Mouse (Mus musculus): ENCODE measurements around the gene Rcc2.

Rcc2 gene

DNA sequence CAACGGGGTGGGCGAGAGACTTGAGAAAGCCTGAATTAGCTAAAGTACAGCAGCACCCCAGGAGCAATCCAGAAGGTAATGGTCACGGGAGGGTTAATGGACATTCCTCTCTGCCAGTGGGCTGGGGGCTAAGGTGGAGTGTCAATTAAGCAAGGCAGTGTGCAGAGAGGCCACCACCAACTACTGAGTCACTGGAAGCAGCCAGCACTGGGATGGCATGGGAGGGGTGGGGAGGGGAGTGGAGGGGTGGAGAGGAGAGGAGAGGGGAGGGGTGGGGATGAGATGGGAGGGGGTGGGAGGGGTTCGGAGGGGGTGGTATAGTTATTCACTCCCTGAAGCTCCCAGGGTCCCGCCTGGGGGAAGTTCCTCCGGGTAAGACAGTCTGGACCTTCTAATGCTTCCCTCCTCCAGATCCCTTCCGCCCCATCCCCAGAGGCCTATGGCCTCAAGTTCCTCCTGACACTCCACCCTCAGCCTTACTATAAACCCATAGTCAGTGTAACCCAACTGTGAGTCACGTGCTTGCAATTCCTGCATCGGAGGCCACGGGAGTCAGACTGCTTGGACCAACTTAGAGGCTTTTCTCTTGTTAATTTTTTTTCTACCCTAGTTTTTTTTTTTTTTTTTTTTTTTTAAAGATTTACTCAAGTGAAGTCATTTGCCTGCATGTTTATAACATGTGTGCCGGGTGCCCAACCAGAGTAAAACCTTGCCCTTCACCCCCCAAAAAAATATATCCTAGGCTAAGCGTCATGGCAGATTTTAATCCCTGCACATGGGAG lies 12.1 kb upstream of the Rcc2 start:
- no peak for DNase-seq

DNA sequence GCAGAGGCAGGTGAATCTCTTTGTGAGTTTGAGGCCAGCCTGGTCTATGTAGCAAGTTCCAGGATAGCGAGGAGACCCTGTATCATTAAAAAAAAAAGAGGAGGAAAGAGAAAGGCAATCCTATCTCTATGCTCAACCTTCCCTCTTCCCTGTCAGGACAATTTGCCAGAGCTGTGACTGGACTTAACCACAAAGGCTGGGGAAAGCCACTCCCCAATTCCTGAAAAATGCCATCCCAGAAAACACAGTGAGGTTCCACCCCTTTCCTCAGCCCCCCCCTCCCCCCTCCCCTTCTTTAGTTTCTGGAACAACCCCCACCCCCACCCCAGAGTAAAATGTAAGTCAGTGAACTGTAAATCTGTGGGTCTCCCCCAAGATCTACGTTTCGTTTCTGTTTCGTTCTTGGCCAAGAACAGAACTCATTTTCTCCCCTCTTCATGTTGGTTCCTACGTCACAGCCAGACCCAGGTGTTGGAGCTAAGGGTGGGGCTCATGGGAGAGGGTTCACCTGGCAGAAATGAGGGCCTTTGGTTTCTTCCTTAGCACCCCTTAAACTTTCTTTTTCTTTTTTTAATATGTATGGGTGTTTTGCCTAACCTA lies 11.4 kb upstream of the Rcc2 start:
- DNase-seq, result no peak

DNA sequence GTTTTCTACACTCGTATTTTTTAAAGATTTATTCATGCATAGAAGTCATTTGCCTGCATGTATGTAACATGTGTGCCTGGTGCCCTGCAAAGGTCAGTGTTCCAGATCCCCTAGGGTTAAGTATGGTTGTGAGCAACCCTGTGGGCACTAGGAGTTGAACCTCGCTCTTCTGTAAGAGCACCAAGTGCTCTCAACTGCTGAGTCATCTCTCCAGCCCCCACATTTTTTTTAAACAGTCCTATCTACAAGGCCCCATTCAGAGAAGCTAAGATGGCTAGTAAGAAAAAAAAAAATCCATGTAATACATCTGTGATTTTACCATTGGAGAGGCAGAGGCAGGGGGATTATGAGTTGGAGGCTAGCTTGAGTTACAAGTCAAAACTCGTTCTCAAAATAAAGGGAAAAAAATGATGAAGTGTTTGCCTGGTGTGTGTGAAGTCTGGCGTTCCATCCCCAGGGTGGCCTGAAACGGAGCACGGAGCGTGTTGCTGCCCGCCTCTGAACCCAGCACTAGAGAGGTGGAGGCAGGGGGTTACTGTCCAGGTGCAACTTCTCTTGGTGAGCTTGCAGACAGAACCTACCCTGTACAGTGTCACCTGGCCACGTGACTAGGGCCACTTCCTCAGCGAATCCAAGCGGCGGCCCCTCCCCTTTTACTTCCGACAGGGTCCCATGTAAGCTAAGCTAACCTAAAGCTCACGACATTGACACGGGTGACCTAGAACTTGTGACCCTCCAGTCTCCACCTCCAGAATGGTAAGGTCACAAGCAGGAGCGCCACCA lies 10.3 kb upstream of the Rcc2 start:
- peak; percentile 35 for DNase-seq

DNA sequence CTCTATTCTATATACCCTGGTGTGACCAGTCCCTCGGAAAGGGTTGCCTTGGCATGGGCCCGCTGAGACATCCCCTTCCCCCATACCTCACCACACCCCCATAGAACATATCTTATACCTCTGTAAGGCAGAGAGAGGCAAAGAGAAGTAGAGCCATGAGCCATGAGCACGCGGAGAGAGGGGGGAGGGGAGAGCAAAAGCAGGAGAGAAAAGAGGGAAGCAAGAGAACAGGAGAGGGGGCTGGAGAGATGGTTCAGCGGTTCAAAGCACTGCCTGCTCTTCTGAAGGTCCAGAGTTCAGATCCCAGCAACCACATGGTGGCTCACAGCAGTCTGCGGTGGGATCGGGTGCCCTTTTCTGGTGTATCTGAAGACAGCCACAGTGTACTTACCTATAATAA lies 8.9 kb upstream of the Rcc2 start:
- no peak for DNase-seq

DNA sequence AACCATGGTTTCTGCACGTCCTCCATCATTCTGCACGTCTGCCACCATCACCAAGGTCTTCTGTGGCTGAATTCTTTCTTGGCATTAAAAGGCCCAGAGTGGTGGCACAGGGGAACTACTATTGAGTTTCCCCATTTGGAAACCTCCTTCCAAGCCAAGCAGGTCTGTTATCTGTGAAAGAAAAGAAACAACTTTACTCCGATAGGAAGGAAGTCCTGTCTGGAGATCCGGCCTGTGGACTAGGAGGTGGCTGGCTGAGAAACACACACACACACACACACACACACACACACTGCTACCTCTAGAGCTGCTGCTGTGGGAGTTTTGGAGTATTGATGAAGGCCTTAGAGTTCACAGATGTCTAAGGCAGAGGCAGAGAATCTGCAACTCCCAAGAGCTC lies 6.8 kb upstream of the Rcc2 start:
- no peak for DNase-seq

DNA sequence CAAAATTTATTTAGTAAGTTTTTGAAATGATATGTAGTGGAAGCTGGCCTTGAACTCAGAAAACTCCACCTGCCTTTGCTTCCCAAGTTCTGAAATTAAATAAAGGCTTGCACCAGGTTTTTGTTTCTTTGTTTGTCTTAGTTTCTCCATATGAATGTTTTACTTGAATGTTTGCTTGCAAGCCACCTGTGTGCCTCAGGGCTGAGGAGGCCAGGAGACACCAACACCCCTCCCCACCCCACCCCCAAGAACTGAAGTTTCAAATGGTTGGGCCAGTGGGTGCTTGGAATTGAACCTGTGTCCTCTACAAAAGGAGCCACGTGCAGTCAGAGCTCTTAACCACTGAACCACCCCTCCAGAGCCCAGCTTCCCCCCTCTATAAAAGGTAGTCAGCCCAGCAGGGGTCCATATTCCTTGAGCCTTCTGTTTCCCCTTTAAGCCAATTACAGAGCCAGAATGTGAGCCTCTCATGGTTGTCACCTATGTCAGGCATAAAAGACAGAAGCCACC lies 5.7 kb upstream of the Rcc2 start:
- DNase-seq, result no peak

DNA sequence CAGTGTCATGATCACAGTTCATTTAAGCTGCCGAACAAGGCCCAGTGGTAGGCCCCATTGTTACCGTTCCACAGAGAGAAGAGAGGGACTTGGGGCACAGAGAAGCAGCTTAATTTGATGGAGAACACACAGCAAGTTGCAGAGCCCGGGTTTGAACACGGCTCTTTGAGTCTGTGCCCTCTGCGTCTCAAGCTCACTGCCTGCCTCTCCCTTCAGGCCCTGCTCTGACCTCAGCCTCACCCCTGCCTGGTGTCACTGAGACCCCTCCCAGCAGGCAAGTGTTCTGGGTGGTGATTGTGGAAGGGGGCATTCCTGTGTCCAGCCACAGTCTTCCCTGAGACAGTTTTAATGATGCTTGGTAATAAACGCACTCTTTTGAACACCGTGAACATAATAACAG lies 5.2 kb upstream of the Rcc2 start:
- no peak for DNase-seq

DNA sequence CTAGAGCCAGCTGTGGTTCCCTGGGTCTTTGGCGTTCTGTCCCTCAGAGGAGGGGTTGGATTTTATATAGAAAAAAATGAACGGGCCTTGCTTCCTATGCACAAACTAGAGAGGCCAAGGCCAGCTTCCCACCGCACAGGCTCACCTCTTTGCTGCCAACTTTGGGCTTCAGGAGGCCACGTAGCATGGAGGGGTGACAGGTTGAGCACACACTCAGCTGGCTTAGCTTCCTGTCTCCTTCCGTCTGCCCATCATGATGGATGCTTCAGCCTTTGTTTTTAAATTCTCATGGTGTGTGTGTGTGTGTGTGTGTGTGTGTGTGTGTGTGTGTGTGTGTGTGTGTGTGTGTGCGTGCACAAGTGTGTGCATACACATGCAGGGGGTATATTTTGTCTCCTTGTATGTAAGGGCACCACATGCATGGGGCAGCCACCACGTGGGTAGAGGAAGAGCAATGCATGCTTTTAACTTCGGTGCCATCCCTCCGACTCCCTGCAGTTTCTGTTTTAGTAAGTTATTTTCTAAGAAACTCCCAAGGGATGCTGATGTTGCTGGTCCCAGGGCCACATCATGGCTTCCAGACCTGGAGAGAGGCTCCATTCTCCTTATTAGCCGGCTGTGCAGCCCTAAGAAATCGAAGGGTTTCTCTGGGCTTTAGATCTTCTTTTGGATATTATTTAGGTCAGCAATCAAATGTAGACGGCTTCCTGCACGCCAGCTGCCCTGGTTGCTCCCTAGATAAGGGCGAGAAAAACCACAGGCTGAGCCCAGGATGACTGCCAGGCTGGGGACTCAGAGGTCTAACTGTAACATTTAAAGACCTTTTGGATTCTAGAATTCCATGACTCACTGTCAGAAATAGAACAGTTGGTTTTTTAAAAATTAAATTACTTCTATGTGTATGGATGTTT lies 4.4 kb upstream of the Rcc2 start:
- DNase-seq, result no peak

DNA sequence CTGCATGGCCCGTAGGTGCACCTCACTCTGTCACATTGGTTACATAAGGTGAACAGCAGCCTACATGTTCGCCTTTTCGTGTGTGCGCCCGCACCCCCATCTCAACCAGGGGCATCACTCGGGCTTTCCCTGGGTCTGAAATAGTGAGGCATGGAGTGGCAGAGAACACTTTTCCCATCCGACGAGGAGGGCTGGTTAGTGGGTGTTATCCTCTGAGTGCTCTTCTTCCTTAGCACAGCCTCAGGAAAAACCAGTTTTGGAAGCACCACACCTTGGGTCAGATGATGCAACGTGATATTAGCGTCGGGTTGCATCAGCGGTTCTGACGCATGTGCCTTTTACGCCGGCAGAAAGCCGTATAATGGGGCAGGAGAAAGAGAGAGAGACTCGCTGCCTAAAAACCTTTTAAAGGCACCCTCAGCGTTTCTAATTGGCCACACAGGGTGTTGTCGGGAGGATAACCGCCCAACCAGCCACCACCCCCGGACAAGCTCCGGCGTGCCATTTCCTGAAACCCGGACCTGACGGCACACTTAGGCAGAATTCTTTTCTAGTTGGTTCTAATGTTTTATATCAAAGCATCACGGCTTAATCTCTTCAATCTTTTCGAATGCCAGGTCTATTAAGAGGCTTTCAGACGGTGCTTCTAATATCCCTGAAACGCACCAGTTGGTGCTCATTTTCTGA lies 757 bp upstream of the Rcc2 start:
- DNase-seq, result peak; percentile 64

DNA sequence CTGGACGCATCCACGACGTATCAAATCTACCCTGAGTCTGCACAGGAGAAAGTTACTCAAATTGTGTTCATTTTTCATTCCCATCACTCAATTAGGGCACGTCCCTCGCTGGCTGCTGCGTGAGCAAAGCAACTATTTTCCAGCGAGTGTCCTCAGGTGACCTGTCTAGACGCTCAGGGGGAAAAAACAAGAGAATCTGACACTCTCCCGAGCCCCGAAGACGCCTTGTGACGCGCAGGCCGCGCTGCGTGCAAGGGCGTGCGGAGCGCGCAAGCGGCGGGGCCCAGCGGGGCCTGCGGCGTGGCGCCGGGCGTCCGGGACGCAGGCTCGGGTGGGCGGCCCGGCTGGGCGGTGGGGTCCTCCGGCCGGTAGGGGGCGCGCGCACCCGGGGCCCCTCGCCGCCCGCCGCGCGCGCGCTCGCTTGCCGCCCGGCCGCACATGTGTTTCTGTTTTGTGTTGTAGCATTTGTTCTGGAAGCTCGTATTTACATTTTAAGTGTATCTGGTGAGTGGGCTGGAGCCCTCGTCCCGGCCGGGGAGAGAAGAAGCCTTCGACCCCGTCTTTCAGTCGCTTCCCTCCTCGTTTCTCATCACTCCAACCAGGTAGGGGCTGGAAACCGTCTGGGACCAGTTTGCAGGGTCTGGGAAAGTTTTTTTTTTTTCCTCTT lies 841 bp downstream of the Rcc2 start:
- DNase-seq, result peak; percentile 85

DNA sequence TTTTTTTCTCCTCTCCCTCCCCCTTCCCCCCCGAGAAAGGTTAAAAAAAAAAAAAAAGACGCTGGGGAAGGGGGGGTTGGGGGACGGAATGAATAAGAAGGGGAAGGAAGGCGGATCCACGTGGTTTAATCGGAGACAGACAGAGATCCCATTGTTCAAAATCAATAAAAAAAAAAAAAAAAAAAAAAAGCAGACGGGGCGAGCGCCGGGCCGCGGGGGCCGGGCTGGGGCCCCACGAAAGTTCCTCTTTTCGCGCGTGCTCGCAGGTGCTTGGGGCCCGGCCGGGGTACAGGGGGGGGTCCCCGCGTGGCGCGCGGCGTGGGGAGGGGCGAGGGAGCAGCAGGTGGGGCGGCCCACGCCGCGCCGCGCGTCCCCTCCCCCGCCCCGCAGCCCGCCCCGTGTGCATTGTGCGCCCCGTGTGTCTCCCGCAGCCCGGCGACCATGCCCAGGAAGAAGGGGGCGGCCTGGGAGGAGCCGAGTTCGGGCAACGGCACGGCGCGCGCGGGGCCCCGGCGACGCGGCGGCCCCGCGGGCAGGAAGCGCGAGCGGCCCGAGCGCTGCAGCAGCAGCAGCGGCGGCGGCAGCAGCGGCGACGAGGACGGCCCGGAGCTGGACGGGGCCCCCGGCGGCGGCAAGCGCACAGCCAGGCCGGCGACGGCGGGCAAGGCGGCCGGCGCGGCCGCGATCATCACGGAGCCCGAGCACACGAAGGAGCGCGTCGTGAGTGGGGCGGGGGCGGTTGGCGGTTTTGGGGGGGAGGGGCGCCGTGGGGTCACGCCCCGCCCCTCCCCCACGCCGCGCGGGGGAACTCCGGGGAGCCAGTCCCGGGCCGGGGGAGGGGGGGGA lies 1.6 kb downstream of the Rcc2 start:
- peak; percentile 72 for DNase-seq

DNA sequence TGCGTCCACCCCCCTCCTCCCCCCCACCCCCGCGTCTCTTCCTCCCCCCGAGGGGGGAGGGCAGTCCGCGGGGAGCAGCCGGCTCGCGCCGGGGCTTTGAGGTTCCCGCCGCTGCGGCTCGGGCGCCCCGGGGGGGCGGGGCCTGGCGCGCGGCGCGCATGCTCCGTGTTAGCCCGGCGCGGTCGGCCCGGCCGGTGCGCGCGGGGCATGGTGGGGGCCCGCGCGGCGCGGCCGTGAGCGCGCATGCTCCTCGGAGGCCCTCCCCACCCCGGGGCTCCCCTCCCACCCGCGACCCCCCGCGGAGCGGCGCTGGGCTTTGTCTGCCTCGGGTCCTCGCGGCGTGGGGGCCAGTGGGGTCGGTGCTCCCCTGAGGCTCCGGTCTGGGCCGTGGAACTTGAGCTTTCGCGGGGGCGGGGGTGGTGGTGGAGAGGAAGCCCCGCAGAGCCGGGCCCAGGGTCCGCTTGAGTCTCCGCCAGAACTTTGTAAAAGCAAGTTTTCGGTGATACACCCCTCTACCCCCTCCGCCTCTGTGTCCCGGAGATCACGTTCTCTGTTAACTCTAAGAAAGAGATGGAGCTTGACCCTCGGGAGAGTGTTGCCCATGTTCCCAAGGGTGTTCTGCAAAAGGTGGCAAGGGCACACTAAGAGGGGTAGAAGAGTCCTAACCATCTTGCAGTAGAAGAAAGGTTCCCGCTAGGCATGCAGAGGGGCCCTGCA lies 2.4 kb downstream of the Rcc2 start:
- peak; percentile 90 for DNase-seq

DNA sequence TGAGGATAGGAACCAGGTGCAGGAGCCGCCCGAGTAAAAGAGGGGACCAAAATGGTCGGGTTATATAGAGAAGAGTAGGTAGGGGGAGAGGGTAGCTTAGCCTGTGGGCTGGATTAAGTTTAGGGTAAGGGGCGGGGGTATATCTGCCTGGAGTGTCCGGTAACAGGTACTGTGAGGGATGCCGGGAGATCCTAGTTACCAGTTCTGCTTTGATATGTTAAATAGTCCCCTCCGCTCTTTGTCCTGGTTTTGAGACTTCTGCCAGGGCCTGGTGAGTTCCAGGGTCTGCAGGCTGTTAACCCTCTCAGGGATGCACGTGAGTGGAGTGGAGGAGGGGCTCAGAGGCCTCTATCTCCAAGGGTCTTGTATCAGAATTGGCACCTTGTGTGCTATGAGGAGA lies 3.3 kb downstream of the Rcc2 start:
- no peak for DNase-seq

DNA sequence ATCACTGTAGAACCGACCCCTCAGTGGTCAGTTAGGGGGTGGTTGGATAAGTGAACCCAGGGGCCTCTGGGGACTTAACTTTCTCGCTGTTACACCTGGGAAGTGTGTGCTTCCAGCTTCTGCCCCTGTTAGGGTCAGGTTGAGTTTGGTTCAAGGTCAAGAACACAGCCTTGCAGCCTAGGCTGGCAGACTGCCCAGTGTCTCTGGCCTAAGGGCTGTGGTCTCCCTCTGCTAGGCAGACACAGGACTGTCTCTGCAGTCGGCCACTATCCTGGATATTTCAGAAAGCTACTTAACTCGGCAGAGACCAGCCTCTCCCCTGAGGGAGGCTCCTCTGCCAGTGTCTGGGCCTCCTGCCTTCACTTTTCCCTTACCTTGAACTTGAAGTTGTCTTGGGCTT lies 3.8 kb downstream of the Rcc2 start:
- no peak for DNase-seq

DNA sequence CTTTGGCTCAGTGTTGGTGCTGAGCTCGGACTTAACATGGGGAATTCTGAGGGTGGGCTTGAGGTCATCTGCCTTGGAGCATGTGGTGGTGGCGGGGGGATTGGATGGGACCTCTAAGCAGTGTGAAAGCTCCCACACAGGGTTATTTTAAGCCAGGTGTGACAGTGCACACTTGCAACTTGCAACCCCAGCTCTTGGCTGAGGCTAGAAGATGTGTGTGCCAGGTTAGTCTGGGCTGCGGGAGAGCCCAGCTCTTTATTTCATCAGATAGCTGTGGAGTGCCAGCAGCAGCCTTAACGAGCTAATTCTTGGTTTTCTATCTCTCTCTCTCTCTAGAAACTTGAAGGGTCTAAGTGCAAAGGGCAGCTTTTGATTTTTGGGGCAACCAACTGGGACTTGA lies 7.3 kb downstream of the Rcc2 start:
- no peak for DNase-seq

DNA sequence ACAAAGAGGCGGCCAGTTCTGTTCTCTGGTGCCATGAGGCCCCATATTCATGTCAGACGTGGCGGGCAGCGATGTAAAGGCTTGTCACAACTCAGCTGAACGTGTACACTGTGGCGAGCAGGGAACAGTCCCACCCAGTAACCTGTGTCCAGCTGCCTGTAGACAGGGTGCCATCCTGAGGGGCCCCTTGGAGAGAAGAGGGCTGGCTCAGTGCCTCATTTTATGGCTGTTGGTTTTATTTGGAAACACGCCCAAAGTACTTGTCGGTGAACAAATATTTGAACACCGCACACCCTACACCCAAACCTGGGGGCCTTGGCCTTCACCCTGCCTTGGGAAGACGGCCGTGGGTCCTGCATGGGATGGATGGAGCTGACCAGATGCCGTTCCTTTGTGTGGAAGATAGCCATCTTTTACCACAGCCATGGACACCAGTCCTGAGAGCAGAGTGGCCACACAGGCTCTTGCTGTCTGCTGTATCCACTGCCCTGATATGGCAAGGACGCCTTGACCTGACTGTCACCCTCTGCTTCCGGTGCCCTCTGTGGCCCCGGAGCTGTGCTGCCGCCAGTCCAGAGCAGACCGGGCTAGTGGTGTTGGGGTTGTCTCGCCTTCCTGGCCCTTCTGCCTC lies 8.1 kb downstream of the Rcc2 start:
- no peak for DNase-seq

DNA sequence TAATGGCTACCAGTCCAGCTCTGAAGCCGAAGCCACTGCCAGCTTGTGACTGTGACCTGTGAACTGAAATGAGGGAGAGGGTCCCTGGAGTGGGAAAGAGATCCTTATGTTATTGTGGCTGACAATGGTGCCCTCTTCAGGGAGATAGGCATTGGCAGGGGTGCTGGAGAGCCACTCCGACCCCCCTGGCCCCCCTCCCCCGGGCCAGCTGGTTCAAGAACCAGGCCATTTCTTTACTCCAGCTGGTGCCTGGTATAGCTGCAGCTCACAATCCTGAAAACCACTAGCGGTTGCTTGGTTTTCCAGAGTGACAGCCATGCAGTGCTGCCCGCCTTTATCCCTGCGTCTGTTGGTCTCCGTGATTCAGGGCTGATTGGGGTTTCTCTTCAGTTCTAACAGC lies 8.8 kb downstream of the Rcc2 start:
- DNase-seq, result no peak

DNA sequence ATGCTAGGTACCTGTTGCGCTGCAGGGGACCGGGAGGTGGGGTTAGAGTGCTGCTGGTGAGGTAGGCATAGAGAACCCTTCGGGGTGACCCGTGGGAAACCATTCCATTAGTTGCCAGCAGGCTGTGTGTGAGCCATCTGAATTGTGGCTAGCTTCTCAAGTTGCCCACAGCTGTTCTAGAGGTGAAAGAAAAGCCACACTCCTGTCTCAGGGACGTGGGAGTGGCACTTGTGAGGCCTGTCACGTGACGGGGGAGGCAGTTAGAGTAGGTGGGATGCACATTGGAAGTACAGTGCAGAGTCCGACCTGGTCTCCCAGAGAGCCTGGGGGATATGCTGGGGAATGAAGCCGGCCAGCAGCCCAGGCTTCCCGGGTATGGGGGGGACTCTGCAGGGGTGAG lies 9.3 kb downstream of the Rcc2 start:
- DNase-seq, result no peak

DNA sequence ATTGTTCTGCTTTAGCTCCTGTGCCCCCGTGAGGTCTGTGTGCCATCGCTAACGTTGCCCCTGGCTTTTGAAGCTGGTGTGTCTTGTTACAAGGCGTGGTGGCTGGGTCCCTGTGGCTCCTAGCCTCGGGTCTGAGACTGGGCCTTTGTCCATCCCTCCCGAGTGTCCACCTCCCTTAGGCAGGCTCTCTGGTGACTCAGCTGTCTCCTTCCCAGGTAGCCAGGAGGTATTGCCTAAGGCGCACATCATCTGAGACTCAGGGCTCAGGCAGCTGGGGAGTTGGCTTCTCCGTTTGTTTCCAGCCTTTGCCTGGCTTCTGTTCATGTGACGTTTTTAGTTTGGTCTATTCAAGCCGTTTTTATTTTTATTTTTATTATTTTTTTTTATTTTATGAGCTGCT lies 10.4 kb downstream of the Rcc2 start:
- DNase-seq, result no peak

DNA sequence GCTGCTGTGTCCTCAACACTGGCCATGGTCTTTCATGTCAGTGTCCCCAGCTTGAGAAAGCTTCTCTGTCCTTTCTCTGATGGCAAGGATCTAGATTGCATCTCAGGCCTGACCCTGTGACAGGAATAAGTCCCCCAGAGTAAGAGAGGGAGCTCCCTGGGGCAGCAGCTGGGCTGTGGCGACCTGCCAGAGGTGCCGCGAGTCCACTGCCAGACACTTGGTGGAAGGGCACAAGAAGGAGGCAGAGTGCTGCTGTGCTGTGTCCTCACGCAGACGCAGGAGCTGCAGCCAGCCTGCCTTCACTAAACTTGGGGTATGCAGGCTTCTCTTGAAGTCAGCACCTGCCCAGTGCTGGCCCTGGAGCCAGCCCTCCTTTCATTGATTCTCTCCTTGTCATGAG lies 11.0 kb downstream of the Rcc2 start:
- no peak for DNase-seq
